Mouse (Mus musculus) hindbrain, embryonic 16.5 days (tissue): ENCODE data around the gene Tctn3. TPM values are rescaled to one million over a fixed set of nuclear protein-coding genes. Genes with fewer than 3 reads are reported as not detected.

ENCODE experiments used
- ATAC-seq: fragments of 200-750 bp; cut with Nextera tagmentation; 2 replicates; pipeline ENCODE4 v1.8.0; 2017; ENCODE audit warnings: moderate TSS enrichment, moderate library complexity
- H3K27ac ChIP-seq: fragments of 300-500 bp; sonication (generic); 2 replicates; pipeline ENCODE4 v1.5.1; 2014; ENCODE audit warnings: low read depth, mild to moderate bottlenecking, control low read depth, low read length, moderate library complexity
- H3K27me3 ChIP-seq: fragments of 300-500 bp; sonication (generic); replicated peaks from 2 replicates; pipeline ENCODE4 v1.6.1; 2014; ENCODE audit warnings: low read length; ENCODE audit not compliant: control insufficient read depth, insufficient read depth
- H3K36me3 ChIP-seq: fragments of 300-500 bp; sonication (generic); 2 replicates; pipeline ENCODE4 v1.6.1; 2014; ENCODE audit warnings: mild to moderate bottlenecking, low read length, moderate library complexity, mixed read lengths; ENCODE audit not compliant: control insufficient read depth, insufficient read depth
- H3K4me1 ChIP-seq: fragments of 300-500 bp; sonication (generic); 2 replicates; pipeline ENCODE4 v1.6.1; 2014; ENCODE audit warnings: low read depth, low read length; ENCODE audit not compliant: control insufficient read depth, insufficient read depth
- H3K4me2 ChIP-seq: fragments of 300-500 bp; sonication (generic); 2 replicates; pipeline ENCODE4 v1.6.1; 2014; ENCODE audit warnings: mild to moderate bottlenecking, low read length, control low read depth, moderate library complexity
- H3K4me3 ChIP-seq: fragments of 300-500 bp; sonication (generic); 2 replicates; pipeline ENCODE4 v1.5.1; 2014; ENCODE audit warnings: mild to moderate bottlenecking, low read length, control low read depth, moderate library complexity
- H3K9ac ChIP-seq: fragments of 300-500 bp; sonication (generic); 2 replicates; pipeline ENCODE4 v1.6.1; 2014; ENCODE audit warnings: low read depth, mild to moderate bottlenecking, control low read depth, low read length, moderate library complexity
- H3K9me3 ChIP-seq: fragments of 300-500 bp; sonication (generic); 2 replicates; pipeline ENCODE4 v1.6.1; 2014; ENCODE audit warnings: mild to moderate bottlenecking, low read length, moderate library complexity; ENCODE audit not compliant: control insufficient read depth
- WGBS: fragments of 180-500 bp; shearing (Covaris S2); extraction: QIAGEN DNeasy Blood & Tissue Kit; methylation state at CpG from one replicate; pipeline ENCODE4 v1.1.7; 2014; 5-methylcytosine and 5-hydroxymethylcytosine counted together
- polyA plus RNA-seq: library from polyadenylated mRNA; unstranded; fragments of >200 nt; fragmentation: Nextera tagmentation; extraction: Ambion mirVana; gene quantifications from 2 replicates; pipeline ENCODE4 v1.2.1, GENCODE M21; 2015

Gene Tctn3
- 14.8 and 16.6 TPM in 2 replicates for polyA plus RNA-seq

- no peaks in the 10 kb centered on the region for H3K27me3 ChIP-seq
- peaks cover 8% of the 10 kb centered on the region for H3K4me1 ChIP-seq
- H3K9me3 ChIP-seq, result no peaks in the 10 kb centered on the region
- H3K27ac ChIP-seq, result peak within 1 kb of the TSS; percentile 74
- H3K9ac ChIP-seq, result peak within 1 kb of the TSS; percentile 76
- under 1% methylated on average over 45 of the region's 45 CpGs for WGBS
- H3K4me2 ChIP-seq, result peak within 1 kb of the TSS; percentile 92
- ATAC-seq, result peak; percentile 100
- H3K4me3 ChIP-seq, result peak within 1 kb of the TSS; percentile 78
- peaks cover 12% of the 10 kb centered on the region for H3K36me3 ChIP-seq
Measured at GRCm38 (mm10) chr19:40611830-40612506, at the start of gene Tctn3, which contains the start of gene Entpd1. TSS of gene Tctn3 (minus strand) at chr19:40612233. TSS of gene Entpd1 (plus strand) at chr19:40612366.

GRCm38 (mm10) chr19:40661108-40661507 is 49.1 kb upstream of the Tctn3 start:
- H3K4me2 ChIP-seq, result peak overlapping the region; percentile 73
- no peak overlapping the region for H3K27ac ChIP-seq
- no peak overlapping the region for H3K9ac ChIP-seq
- H3K36me3 ChIP-seq, result no peaks in the 10 kb centered on the region
- 84% methylated on average over 2 of the region's 2 CpGs for WGBS
- peak overlapping the region; percentile 40 for H3K4me3 ChIP-seq
- H3K4me1 ChIP-seq, result peaks cover 13% of the 10 kb centered on the region
- no peak for ATAC-seq
- H3K27me3 ChIP-seq, result no peaks in the 10 kb centered on the region
- H3K9me3 ChIP-seq, result no peaks in the 10 kb centered on the region

- WGBS, result 7% methylated on average over 9 of the region's 9 CpGs
- ATAC-seq, result peak; percentile 55; the same call in 1 of the 2 replicates
- H3K9me3 ChIP-seq, result no peaks in the 10 kb centered on the region
Measured at GRCm38 (mm10) chr19:40660510-40660909, 48.5 kb upstream of the Tctn3 start.

GRCm38 (mm10) chr19:40659651-40660478 is 47.8 kb upstream of the Tctn3 start:
- Histone ChIP-seq H3K4me2 (peak overlapping the region; percentile 73), H3K27me3 (no peaks in the 10 kb centered on the region), H3K4me1 (peaks cover 13% of the 10 kb centered on the region), H3K27ac (peak overlapping the region; percentile 75), H3K9me3 (no peaks in the 10 kb centered on the region), H3K4me3 (peak overlapping the region; percentile 40), H3K36me3 (no peaks in the 10 kb centered on the region), H3K9ac (peak overlapping the region; percentile 45)
- WGBS, result 1% methylated on average over 16 of the region's 16 CpGs
- ATAC-seq, result peak; percentile 80

More at GRCm38 (mm10) chr19:40660510-40660909, 48.5 kb upstream of the Tctn3 start:
- Histone ChIP-seq H3K27ac (peak overlapping the region; percentile 75), H3K36me3 (no peaks in the 10 kb centered on the region), H3K4me1 (peaks cover 13% of the 10 kb centered on the region), H3K4me2 (peak overlapping the region; percentile 73), H3K9ac (peak overlapping the region; percentile 45), H3K27me3 (no peaks in the 10 kb centered on the region), H3K4me3 (peak overlapping the region; percentile 40)

GRCm38 (mm10) chr19:40658935-40659334 is 46.9 kb upstream of the Tctn3 start:
- H3K4me2 ChIP-seq, result no peak overlapping the region; the same call in 1 of the 2 replicates
- peaks cover 13% of the 10 kb centered on the region for H3K4me1 ChIP-seq
- H3K36me3 ChIP-seq, result no peaks in the 10 kb centered on the region
- H3K27ac ChIP-seq, result no peak overlapping the region
- WGBS, result 48% methylated on average over 5 of the region's 5 CpGs
- no peak overlapping the region for H3K4me3 ChIP-seq
- no peak overlapping the region for H3K9ac ChIP-seq
- no peaks in the 10 kb centered on the region for H3K27me3 ChIP-seq
- H3K9me3 ChIP-seq, result no peaks in the 10 kb centered on the region
- ATAC-seq, result no peak

GRCm38 (mm10) chr19:40658281-40658680 is 46.2 kb upstream of the Tctn3 start:
- Histone ChIP-seq H3K4me1 (peaks cover 13% of the 10 kb centered on the region), H3K27me3 (no peaks in the 10 kb centered on the region), H3K4me2 (no peak overlapping the region), H3K27ac (no peak overlapping the region), H3K9me3 (no peaks in the 10 kb centered on the region), H3K4me3 (no peak overlapping the region), H3K9ac (no peak overlapping the region), H3K36me3 (no peaks in the 10 kb centered on the region)
- 72% methylated on average over 6 of the region's 6 CpGs for WGBS
- no peak for ATAC-seq

GRCm38 (mm10) chr19:40656207-40656606 is 44.2 kb upstream of the Tctn3 start:
- H3K27me3 ChIP-seq, result no peaks in the 10 kb centered on the region
- no peak overlapping the region for H3K27ac ChIP-seq
- no peak overlapping the region for H3K4me3 ChIP-seq
- peaks cover 13% of the 10 kb centered on the region for H3K4me1 ChIP-seq
- H3K9me3 ChIP-seq, result no peaks in the 10 kb centered on the region
- H3K9ac ChIP-seq, result no peak overlapping the region
- WGBS, result 91% methylated on average over 5 of the region's 5 CpGs
- no peaks in the 10 kb centered on the region for H3K36me3 ChIP-seq
- ATAC-seq, result no peak
- H3K4me2 ChIP-seq, result no peak overlapping the region

GRCm38 (mm10) chr19:40650090-40650489 is 38.1 kb upstream of the Tctn3 start:
- Histone ChIP-seq H3K4me1 (no peaks in the 10 kb centered on the region), H3K4me3 (no peak overlapping the region), H3K27ac (no peak overlapping the region), H3K36me3 (no peaks in the 10 kb centered on the region), H3K27me3 (no peaks in the 10 kb centered on the region), H3K9me3 (no peaks in the 10 kb centered on the region), H3K4me2 (no peak overlapping the region), H3K9ac (no peak overlapping the region)
- ATAC-seq, result no peak
- WGBS, result 82% methylated on average over 5 of the region's 5 CpGs
